Comparison of ENCODE assay signal across 10 mouse cellular contexts in the genomic region with DNA sequence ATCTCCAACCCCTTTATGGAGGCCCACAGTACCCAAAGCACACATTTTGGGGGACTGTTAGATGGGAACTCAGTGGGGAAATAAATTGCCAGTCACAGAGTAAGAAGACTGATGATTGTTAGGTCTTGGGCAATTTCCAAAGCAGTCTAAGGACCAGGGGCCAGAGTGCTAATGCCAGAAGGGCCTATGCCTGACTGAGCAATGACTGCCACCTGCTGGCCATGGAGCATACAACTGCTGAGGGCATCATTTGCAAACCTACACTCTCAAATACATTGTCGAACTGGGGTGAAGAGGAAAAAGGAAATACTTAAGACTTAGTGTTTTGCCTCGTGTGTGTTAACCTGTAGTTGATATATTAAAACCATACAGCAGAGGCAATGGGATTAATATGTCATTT. TPM values are rescaled to one million over a fixed set of nuclear protein-coding genes. Genes with fewer than 3 reads are reported as not detected.
DNase-seq lines count a peak whose midpoint lies in the region; ATAC-seq and TF ChIP-seq lines count a peak whose summit lies in the region.
"Not testable (repeated sequence)": the region's sequence is repeated elsewhere in the genome, so short reads cannot be mapped to it uniquely, and the experiment has no call there.
"Had no signal": no experiment of that assay in that cellular context is flagged by ENCODE, and none has a peak within 500 bp of the region (broad histone marks: within the 10 kb centered on the region; RNA-seq: fewer than 3 reads in every experiment).

No protein-coding gene starts in this region.

- H3K4me3 ChIP-seq in ES-E14 (ENCODE audit: insufficient read depth in 1 of 2, low read depth in 1 of 2, low read length in 2 of 2, poor library complexity in 1 of 2, severe bottlenecking in 1 of 2); kidney, embryonic 16.5 days (ENCODE audit: low read length); lung, adult 2 months (replicated peaks; ENCODE audit: extremely low read depth, low read depth, low read length); neural tube, embryonic 12.5 days; thymus, adult 2 months (ENCODE audit: control insufficient read depth, insufficient read depth, low read length): not testable (repeated sequence)

- peak; percentile 8 for DNase-seq in ES-E14 (ENCODE audit: low read depth, low spot score)
- DNase-seq in cerebellum, adult 11 months, result peak; percentile 8
- DNase-seq in heart, postnatal 10 days, result peak; percentile 12 to 64
- peak; percentile 22 for DNase-seq in lung, adult 2 months
- peak; percentile 5 for DNase-seq in thymus, adult 2 months

- H3K36me3 ChIP-seq in ES-E14 (ENCODE audit: control insufficient read depth, insufficient read depth, low read length, poor library complexity, severe bottlenecking); kidney, embryonic 16.5 days (ENCODE audit: insufficient read depth, low read length); neural tube, embryonic 12.5 days; thymus, adult 2 months (ENCODE audit: control insufficient read depth, insufficient read depth, low read length): not testable (repeated sequence)

- not testable (repeated sequence) for H3K27ac ChIP-seq in ES-E14 (ENCODE audit: insufficient read depth, low read depth, low read length, poor library complexity, severe bottlenecking); kidney, embryonic 16.5 days (ENCODE audit: low read length); neural tube, embryonic 12.5 days; thymus, adult 2 months (ENCODE audit: control insufficient read depth, insufficient read depth, low read length)

- not testable (repeated sequence) for H3K4me1 ChIP-seq in ES-E14 (ENCODE audit: control insufficient read depth in 2 of 2, insufficient read depth in 2 of 2, low read length in 2 of 2, poor library complexity in 1 of 2); kidney, embryonic 16.5 days (ENCODE audit: insufficient read depth, low read length); lung, adult 2 months (ENCODE audit: control insufficient read depth, insufficient read depth, low read length); neural tube, embryonic 12.5 days; thymus, adult 2 months (replicated peaks; ENCODE audit: control insufficient read depth, insufficient read depth, low read length)

- WGBS in kidney, embryonic 16.5 days, result 32% methylated on average over 2 of the region's 2 CpGs
- WGBS in lung, adult 2 months, result 26% methylated on average over 2 of the region's 2 CpGs
- WGBS in neural tube, embryonic 12.5 days, result 50% methylated on average over 2 of the region's 2 CpGs
- 4% methylated on average over 2 of the region's 2 CpGs for WGBS in thymus, adult 2 months

- not testable (repeated sequence) for H3K27me3 ChIP-seq in kidney, embryonic 16.5 days (ENCODE audit: insufficient read depth, low read length); neural tube, embryonic 12.5 days (replicated peaks); thymus, adult 2 months (ENCODE audit: control insufficient read depth, insufficient read depth, low read length)

- in situ Hi-C loops in ES-E14 (cut with MboI; ENCODE audit: low sequenced_read_pairs in 2 of 2, unreplicated experiment in 2 of 2), result loop anchor here in 1 of 2 experiments (10.0 kb wide), 1 partner anchor 185 kb away; no protein-coding TSS in a partner anchor

- H3K9me3 ChIP-seq in ES-E14 (ENCODE audit: control insufficient read depth, insufficient read depth, low read depth, low read length); kidney, embryonic 16.5 days (ENCODE audit: low read length); neural tube, embryonic 12.5 days: not testable (repeated sequence)

- H3K4me2 ChIP-seq in kidney, embryonic 16.5 days (replicated peaks; ENCODE audit: low read depth, low read length); neural tube, embryonic 12.5 days (replicated peaks): not testable (repeated sequence)

- not testable (repeated sequence) for TF ChIP-seq POLR2A in lung, adult 2 months (IDR thresholded peaks at IDR 0.05; ENCODE audit: borderline replicate concordance, extremely low read depth, low read depth, low read length); thymus, adult 2 months (IDR thresholded peaks at IDR 0.05; ENCODE audit: control insufficient read depth, extremely low read depth, insufficient read depth, low read length, poor library complexity)

- ATAC-seq in erythroblast, adult 5-6 weeks (replicated peaks; ENCODE audit: low FRiP score, poor library complexity, severe bottlenecking), result 0 out of 2 replicates have a peak, but pooled peaks have one; percentile 69
- peak; percentile 23; the same call in 1 of the 2 replicates for ATAC-seq in kidney, embryonic 16.5 days (ENCODE audit: low FRiP score, low TSS enrichment)
- 0 out of 2 replicates have a peak, but pooled peaks have one; percentile 61 for ATAC-seq in neural tube, embryonic 12.5 days (ENCODE audit: low FRiP score, low read depth)

- TF ChIP-seq CTCF in lung, adult 2 months (IDR thresholded peaks at IDR 0.05; ENCODE audit: insufficient read depth, low read length), result peak; percentile 59
- TF ChIP-seq CTCF in thymus, adult 2 months (IDR thresholded peaks at IDR 0.05; ENCODE audit: borderline replicate concordance, control insufficient read depth, extremely low read depth, insufficient read depth, low read length, poor library complexity), result not testable (repeated sequence)

- intact Hi-C loops in heart, postnatal 10 days (cut with DNase I), result not testable (repeated sequence)

- not testable (repeated sequence) for H3K9ac ChIP-seq in ES-E14 (ENCODE audit: insufficient read depth, low read depth, low read length, poor library complexity, severe bottlenecking); kidney, embryonic 16.5 days (replicated peaks; ENCODE audit: low read length); neural tube, embryonic 12.5 days

TF ChIP-seq in ES-E14, 5 proteins besides CTCF, POLR2A, EP300 and RAD21:
- TF ChIP-seq ZC3H11A (IDR thresholded peaks at IDR 0.05; ENCODE audit: borderline replicate concordance, low read depth, low read length), result peak; percentile 47; the same call in 1 of the 2 replicates

RNA-seq across cellular contexts. Expression of a gene that starts 32.4 kb away (rescaled TPM):
- 0.69 and 2.7 TPM in 2 replicates for total RNA-seq in ES-E14 (2012; rRNA removed)
- 127 and 159 TPM in 2 replicates for total RNA-seq in erythroblast, adult 5-6 weeks (2015; ENCODE audit: low replicate concordance)
- 128 and 151 TPM in 2 replicates for total RNA-seq in erythroblast, adult 5-6 weeks (2017; ENCODE audit: low replicate concordance)
- total RNA-seq in heart, postnatal 10 days (2021), result 1 to 10 TPM; 3.7 to 3.9 TPM
- 2.0 and 2.3 TPM in 2 replicates for polyA plus RNA-seq in kidney, embryonic 16.5 days (2015; fragmentation: Nextera tagmentation; extraction: Ambion mirVana)
- 5.4 and 11.5 TPM in 2 replicates for polyA plus RNA-seq in lung, adult 2 months (2012; rRNA removed)
- 0.70 and 0.87 TPM in 2 replicates for polyA plus RNA-seq in neural tube, embryonic 12.5 days (2016; fragmentation: Nextera tagmentation; extraction: Ambion mirVana)
- polyA plus RNA-seq in thymus, adult 2 months (2012; rRNA removed), result 3.3 and 3.9 TPM in 2 replicates

RNA-seq across cellular contexts. Expression of a gene that starts 52.2 kb away (rescaled TPM):
- total RNA-seq in ES-E14 (2012; rRNA removed), result not detected in 2 replicates
- total RNA-seq in erythroblast, adult 5-6 weeks (2015; ENCODE audit: low replicate concordance), result not detected in 2 replicates
- total RNA-seq in erythroblast, adult 5-6 weeks (2017; ENCODE audit: low replicate concordance), result not detected in 2 replicates
- not detected for total RNA-seq in heart, postnatal 10 days (2021)
- polyA plus RNA-seq in kidney, embryonic 16.5 days (2015; fragmentation: Nextera tagmentation; extraction: Ambion mirVana), result not detected in 2 replicates
- not detected in 2 replicates for polyA plus RNA-seq in lung, adult 2 months (2012; rRNA removed)
- polyA plus RNA-seq in neural tube, embryonic 12.5 days (2016; fragmentation: Nextera tagmentation; extraction: Ambion mirVana), result not detected in 2 replicates
- polyA plus RNA-seq in thymus, adult 2 months (2012; rRNA removed), result not detected in 2 replicates
- total RNA-seq: adrenal gland, adult 18-20 months; gastrocnemius, postnatal 4 days had no signal
